Mouse (Mus musculus) bone marrow, adult 2 months (tissue): Measurements from ENCODE around the gene Ssr1.

Experiments
- CTCF ChIP-seq: fragments of 200-500 bp; IDR thresholded peaks from 2 replicates; pipeline ENCODE4 v1.5.1; 2011; ENCODE audit warnings: low read length, control low read depth; ENCODE audit not compliant: control insufficient read depth, insufficient read depth
- POLR2A ChIP-seq: fragments of 200-500 bp; IDR thresholded peaks from 2 replicates; pipeline ENCODE4 v1.6.1; 2011; ENCODE audit warnings: low read depth, mild to moderate bottlenecking, control low read depth, low read length, borderline replicate concordance; ENCODE audit not compliant: control insufficient read depth

DNA sequence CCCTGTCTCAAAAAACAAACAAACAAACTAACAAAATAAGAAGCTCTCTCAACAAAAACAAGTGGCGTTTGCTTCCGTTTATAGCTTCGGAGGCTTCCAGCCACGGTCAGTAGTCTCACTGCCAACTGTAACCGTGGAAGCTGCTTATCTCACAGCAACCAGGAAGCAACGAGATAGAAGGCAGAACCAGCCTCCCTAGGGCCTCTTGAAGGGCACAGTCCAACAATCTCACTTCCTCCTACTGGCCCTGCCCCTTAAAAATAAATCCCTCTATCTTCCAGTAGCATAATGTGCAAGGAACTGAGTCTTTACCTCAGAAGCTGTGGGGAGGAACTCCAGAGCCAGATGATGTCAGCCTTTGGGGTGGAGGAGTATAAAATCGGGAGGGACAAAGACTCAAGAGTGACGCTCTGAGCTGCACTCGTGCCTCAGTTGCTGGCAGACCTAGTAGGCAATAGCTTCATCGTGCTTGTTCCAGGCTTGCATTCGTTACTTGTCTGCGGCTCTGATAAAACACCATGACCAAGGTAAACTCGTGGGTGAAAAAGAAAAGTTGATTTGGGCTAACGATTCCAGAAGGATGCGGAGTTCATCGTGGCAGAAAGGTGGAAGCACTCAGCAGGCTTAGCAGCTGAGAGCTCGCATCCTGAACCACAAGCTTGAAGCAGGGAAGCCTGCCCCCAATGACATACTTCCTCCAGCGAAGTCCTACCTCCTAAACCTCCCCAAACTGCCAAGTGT, 35.3 kb downstream of the Ssr1 start:
- no peak for TF ChIP-seq POLR2A
- no peak for TF ChIP-seq CTCF
